Mouse (Mus musculus) forebrain, embryonic 15.5 days (tissue): ENCODE data around the gene Lgr4. TPM values are rescaled to one million over a fixed set of nuclear protein-coding genes. Genes with fewer than 3 reads are reported as not detected.

ENCODE experiments used
- ATAC-seq: fragments of 200-750 bp; cut with Nextera tagmentation; replicated peaks from 2 replicates; pipeline ENCODE4 v1.8.0; 2017; ENCODE audit warnings: mild to moderate bottlenecking, moderate TSS enrichment, moderate library complexity
- H3K27ac ChIP-seq: fragments of 300-500 bp; sonication (generic); replicated peaks from 2 replicates; pipeline ENCODE4 v1.5.1; 2015; ENCODE audit warnings: mild to moderate bottlenecking, inconsistent platforms
- H3K27me3 ChIP-seq: fragments of 300-500 bp; sonication (generic); 2 replicates; pipeline ENCODE4 v1.6.1; 2015; ENCODE audit warnings: inconsistent platforms
- H3K36me3 ChIP-seq: fragments of 300-500 bp; sonication (generic); 2 replicates; pipeline ENCODE4 v1.6.1; 2015; ENCODE audit warnings: mild to moderate bottlenecking, inconsistent platforms
- H3K4me1 ChIP-seq: fragments of 300-500 bp; sonication (generic); 2 replicates; pipeline ENCODE4 v1.6.1; 2015; ENCODE audit warnings: inconsistent platforms
- H3K4me2 ChIP-seq: fragments of 300-500 bp; sonication (generic); replicated peaks from 2 replicates; pipeline ENCODE4 v1.6.1; 2015; ENCODE audit warnings: mild to moderate bottlenecking, inconsistent platforms
- H3K4me3 ChIP-seq: fragments of 300-500 bp; sonication (generic); 2 replicates; pipeline ENCODE4 v1.5.1; 2015; ENCODE audit warnings: mild to moderate bottlenecking, inconsistent platforms
- H3K9ac ChIP-seq: fragments of 300-500 bp; sonication (generic); replicated peaks from 2 replicates; pipeline ENCODE4 v1.6.1; 2015; ENCODE audit warnings: mild to moderate bottlenecking, inconsistent platforms
- H3K9me3 ChIP-seq: fragments of 300-500 bp; sonication (generic); 2 replicates; pipeline ENCODE4 v1.6.1; 2016; ENCODE audit warnings: inconsistent platforms
- WGBS: fragments of 180-500 bp; shearing (Covaris S2); methylation state at CpG from one replicate; pipeline ENCODE4 v1.1.7; 2015; ENCODE audit warnings: mixed read lengths; 5-methylcytosine and 5-hydroxymethylcytosine counted together
- polyA plus RNA-seq: library from polyadenylated mRNA; unstranded; fragments of >200 nt; fragmentation: Nextera tagmentation; extraction: Ambion mirVana; gene quantifications from 2 replicates; pipeline ENCODE4 v1.2.1, GENCODE M21; 2015

Lgr4 gene
- polyA plus RNA-seq, 1 experiment from 2014 or later, result 3.0 TPM

- no peak for ATAC-seq
- Histone ChIP-seq H3K4me2 (no peak overlapping the region), H3K9ac (no peak overlapping the region), H3K36me3 (no peaks in the 10 kb centered on the region), H3K27ac (no peak overlapping the region), H3K4me3 (no peak overlapping the region), H3K27me3 (no peaks in the 10 kb centered on the region), H3K4me1 (no peaks in the 10 kb centered on the region), H3K9me3 (no peaks in the 10 kb centered on the region)
- WGBS, result 90% methylated on average over 1 of the region's 1 CpGs
Observed at GRCm38 (mm10) chr2:110063131-110063530, 145.7 kb downstream of the Lgr4 start.

Other genes starting within 250 kb of the Lgr4 start
- 2.4 and 2.5 TPM in 2 replicates for gene Bdnf, start 242.9 kb upstream of the Lgr4 start, polyA plus RNA-seq
- gene Lin7c, start 26.8 kb upstream of the Lgr4 start, polyA plus RNA-seq, result 169 and 184 TPM in 2 replicates
- gene Ccdc34, start 100.2 kb downstream of the Lgr4 start, polyA plus RNA-seq, result 34.3 and 36.8 TPM in 2 replicates